Mouse (Mus musculus): Measurements from ENCODE around the gene Gm10198.

GRCm38 (mm10) chr13:111553182-111553581 lies 39.4 kb upstream of the Gm10198 start:
- TF ChIP-seq NRF1 (IDR thresholded peaks at IDR 0.05; ENCODE audit: insufficient read depth, low read depth, low read length, poor library complexity, severe bottlenecking) (no peak), CTCF (IDR thresholded peaks at IDR 0.05 in 2 of 3, conservative IDR thresholded peaks at IDR 0.05 in 1 of 3; ENCODE audit: control insufficient read depth in 1 of 3, insufficient read depth in 1 of 3, low read depth in 2 of 3, low read length in 3 of 3, poor library complexity in 1 of 3, severe bottlenecking in 1 of 3) (no peak), E2F4 (IDR thresholded peaks at IDR 0.05; ENCODE audit: borderline replicate concordance, low read depth, low read length) (no peak), ETS1 (IDR thresholded peaks at IDR 0.05; ENCODE audit: low read depth, low read length) (no peak)
